Mouse (Mus musculus) brain, embryonic 14.5 days (tissue): ENCODE measurements around the gene Rnf145.

ENCODE experiments used
- CTCF ChIP-seq: fragments of 200-500 bp; IDR thresholded peaks from 2 replicates; pipeline ENCODE4 v1.5.1; 2012; ENCODE audit warnings: inconsistent platforms, mild to moderate bottlenecking, moderate library complexity, borderline replicate concordance; ENCODE audit not compliant: insufficient read depth, insufficient read length; ENCODE audit errors: extremely low read depth
- POLR2A ChIP-seq: fragments of 200-500 bp; IDR thresholded peaks from 2 replicates; pipeline ENCODE4 v1.6.1; 2012; ENCODE audit warnings: mild to moderate bottlenecking, inconsistent platforms, borderline replicate concordance; ENCODE audit not compliant: poor library complexity, insufficient read depth, insufficient read length, severe bottlenecking; ENCODE audit errors: extremely low read depth

GRCm38 (mm10) chr11:44608646-44609045 lies 89.9 kb downstream of the Rnf145 start:
- TF ChIP-seq CTCF (no peak), POLR2A (no peak)
